Mouse (Mus musculus) kidney, embryonic 15.5 days (tissue): ENCODE results near the gene Chd9. TPM values are rescaled to one million over a fixed set of nuclear protein-coding genes. Genes with fewer than 3 reads are reported as not detected.
"Not testable (repeated sequence)": the region's sequence is repeated elsewhere in the genome, so short reads cannot be mapped to it uniquely, and the experiment has no call there.

Experiments
- ATAC-seq: fragments of 200-750 bp; cut with Nextera tagmentation; replicated peaks from 2 replicates; pipeline ENCODE4 v1.8.0; 2017; ENCODE audit warnings: moderate TSS enrichment; ENCODE audit not compliant: low FRiP score
- H3K27ac ChIP-seq: fragments of 300-500 bp; sonication (generic); 2 replicates; pipeline ENCODE4 v1.5.1; 2015; ENCODE audit warnings: mild to moderate bottlenecking, inconsistent platforms
- H3K27me3 ChIP-seq: fragments of 300-500 bp; sonication (generic); 2 replicates; pipeline ENCODE4 v1.6.1; 2015; ENCODE audit warnings: inconsistent platforms
- H3K36me3 ChIP-seq: fragments of 300-500 bp; sonication (generic); 2 replicates; pipeline ENCODE4 v1.6.1; 2015; ENCODE audit warnings: inconsistent platforms
- H3K4me1 ChIP-seq: fragments of 300-500 bp; sonication (generic); 2 replicates; pipeline ENCODE4 v1.6.1; 2015; ENCODE audit warnings: inconsistent platforms
- H3K4me2 ChIP-seq: fragments of 300-500 bp; sonication (generic); 2 replicates; pipeline ENCODE4 v1.6.1; 2015; ENCODE audit warnings: moderate library complexity, mild to moderate bottlenecking, inconsistent platforms
- H3K4me3 ChIP-seq: fragments of 300-500 bp; sonication (generic); replicated peaks from 2 replicates; pipeline ENCODE4 v1.5.1; 2015; ENCODE audit warnings: mild to moderate bottlenecking, inconsistent platforms
- H3K9ac ChIP-seq: fragments of 300-500 bp; sonication (generic); 2 replicates; pipeline ENCODE4 v1.6.1; 2015; ENCODE audit warnings: mild to moderate bottlenecking, inconsistent platforms
- H3K9me3 ChIP-seq: fragments of 300-500 bp; sonication (generic); replicated peaks from 2 replicates; pipeline ENCODE4 v1.6.1; 2016; ENCODE audit warnings: inconsistent platforms
- WGBS: fragments of 180-500 bp; shearing (Covaris S2); methylation state at CpG from one replicate; pipeline ENCODE4 v1.1.7; 2015; ENCODE audit warnings: mixed read lengths; 5-methylcytosine and 5-hydroxymethylcytosine counted together
- polyA plus RNA-seq: library from polyadenylated mRNA; unstranded; fragments of >200 nt; fragmentation: Nextera tagmentation; extraction: Ambion mirVana; gene quantifications from 2 replicates; pipeline ENCODE4 v1.2.1, GENCODE M21; 2015

The Chd9 gene
- polyA plus RNA-seq, 1 experiment from 2014 or later: 80.4 TPM

GRCm38 (mm10) chr8:90878551-90878950, 50.4 kb downstream of the Chd9 start:
- no peaks in the 10 kb centered on the region for H3K27me3 ChIP-seq
- no peak overlapping the region for H3K4me3 ChIP-seq
- no peak overlapping the region for H3K9ac ChIP-seq
- H3K36me3 ChIP-seq: no peaks in the 10 kb centered on the region
- ATAC-seq: no peak
- no peak overlapping the region for H3K4me2 ChIP-seq
- 72% methylated on average over 6 of the region's 6 CpGs for whole genome bisulfite sequencing
- H3K27ac ChIP-seq: no peak overlapping the region
- peaks cover 21% of the 10 kb centered on the region for H3K4me1 ChIP-seq
- no peaks in the 10 kb centered on the region for H3K9me3 ChIP-seq

DNA sequence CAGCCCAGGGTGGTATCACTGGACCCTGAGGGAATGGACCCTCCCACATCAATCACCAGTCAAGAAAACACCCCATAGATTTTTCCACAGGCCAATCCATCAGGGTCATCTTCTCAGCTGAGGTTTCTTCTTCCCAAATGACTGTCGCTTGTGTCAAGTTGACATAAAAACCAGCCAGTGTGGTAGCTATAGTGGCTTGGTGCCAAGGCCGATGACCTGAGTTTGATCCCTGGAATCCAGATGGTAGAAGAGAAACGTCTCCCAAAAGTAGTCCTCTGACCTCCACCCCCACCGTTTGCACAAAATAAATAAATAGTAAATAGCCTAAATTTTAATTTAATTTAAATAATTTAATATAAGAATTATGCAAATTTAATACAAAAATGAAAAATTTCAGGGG, 51.9 kb downstream of the Chd9 start:
- H3K4me1 ChIP-seq: peaks cover 21% of the 10 kb centered on the region
- H3K27ac ChIP-seq: no peak overlapping the region
- 64% methylated on average over 4 of the region's 4 CpGs for WGBS
- H3K9ac ChIP-seq: no peak overlapping the region
- no peaks in the 10 kb centered on the region for H3K9me3 ChIP-seq
- no peaks in the 10 kb centered on the region for H3K36me3 ChIP-seq
- H3K4me3 ChIP-seq: no peak overlapping the region
- no peak for ATAC-seq
- H3K4me2 ChIP-seq: no peak overlapping the region
- H3K27me3 ChIP-seq: no peaks in the 10 kb centered on the region

DNA sequence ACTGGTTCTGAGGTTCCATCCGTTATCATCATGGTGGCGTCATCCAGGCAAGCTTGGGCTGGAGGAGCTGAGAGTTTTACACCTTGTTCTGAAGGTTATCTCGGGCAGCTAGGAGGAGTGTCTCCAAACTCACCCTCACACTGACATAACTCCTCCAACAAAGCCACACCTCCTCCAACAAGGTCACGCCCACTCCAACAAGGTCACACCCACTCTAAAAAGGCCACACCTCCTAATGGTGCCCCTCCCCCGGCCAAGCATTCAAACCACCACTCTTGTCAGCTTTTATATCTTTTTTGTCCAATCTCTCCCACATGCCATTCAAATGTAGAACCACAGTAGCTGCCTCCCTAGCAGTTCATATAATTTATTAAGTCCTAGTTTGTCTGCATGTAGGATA, 53.0 kb downstream of the Chd9 start:
- Histone ChIP-seq H3K36me3 (no peaks in the 10 kb centered on the region), H3K9me3 (no peaks in the 10 kb centered on the region), H3K27ac (no peak overlapping the region), H3K4me2 (no peak overlapping the region), H3K27me3 (no peaks in the 10 kb centered on the region), H3K4me1 (peaks cover 20% of the 10 kb centered on the region), H3K4me3 (no peak overlapping the region), H3K9ac (no peak overlapping the region)
- 85% methylated on average over 5 of the region's 5 CpGs for WGBS
- no peak for ATAC-seq

- no peak overlapping the region for H3K27ac ChIP-seq
- no peak overlapping the region for H3K4me3 ChIP-seq
- 87% methylated on average over 16 of the region's 16 CpGs for WGBS
- no peaks in the 10 kb centered on the region for H3K27me3 ChIP-seq
- ATAC-seq: no peak
- H3K9me3 ChIP-seq: no peaks in the 10 kb centered on the region
- no peaks in the 10 kb centered on the region for H3K36me3 ChIP-seq
- H3K9ac ChIP-seq: no peak overlapping the region
- no peak overlapping the region for H3K4me2 ChIP-seq
- H3K4me1 ChIP-seq: peaks cover 10% of the 10 kb centered on the region
Measured at GRCm38 (mm10) chr8:90882088-90882691, 54.0 kb downstream of the Chd9 start.

GRCm38 (mm10) chr8:90885671-90886368, 57.7 kb downstream of the Chd9 start:
- Histone ChIP-seq H3K27ac (no peak overlapping the region), H3K4me2 (no peak overlapping the region), H3K9ac (no peak overlapping the region), H3K9me3 (no peaks in the 10 kb centered on the region), H3K4me1 (0 out of 2 replicates have a peak, but pooled peaks cover 2% of the 10 kb centered on the region), H3K36me3 (no peaks in the 10 kb centered on the region), H3K27me3 (no peaks in the 10 kb centered on the region), H3K4me3 (no peak overlapping the region)
- ATAC-seq: no peak
- 63% methylated on average over 2 of the region's 2 CpGs for WGBS

- H3K9me3 ChIP-seq, ATAC-seq, H3K36me3 ChIP-seq, H3K4me3 ChIP-seq, H3K4me2 ChIP-seq, H3K4me1 ChIP-seq, H3K9ac ChIP-seq, H3K27me3 ChIP-seq, H3K27ac ChIP-seq: not testable (repeated sequence)
- WGBS: no CpG with 5 or more reads among the region's 15 CpGs
Measured at GRCm38 (mm10) chr8:90886369-90886712, 58.2 kb downstream of the Chd9 start.

DNA sequence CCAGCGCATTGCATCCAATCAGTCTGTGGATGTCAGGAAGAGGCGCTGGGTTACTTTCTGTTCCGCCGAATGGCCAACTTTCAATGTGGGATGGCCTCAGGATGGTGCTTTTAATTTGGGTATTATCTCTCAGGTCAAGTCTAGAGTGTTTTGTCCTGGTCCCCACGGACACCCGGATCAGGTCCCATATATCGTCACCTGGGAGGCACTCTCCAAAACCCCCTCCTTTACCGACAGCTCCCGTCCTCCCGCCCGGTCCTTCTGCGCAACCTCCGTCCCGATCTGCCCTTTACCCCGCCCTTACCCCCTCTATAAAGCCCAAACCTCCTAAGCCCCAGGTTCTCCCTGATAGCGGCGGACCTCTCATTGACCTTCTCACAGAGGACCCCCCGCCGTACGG, 59.2 kb downstream of the Chd9 start:
- not testable (repeated sequence) for H3K4me2 ChIP-seq, H3K4me1 ChIP-seq, H3K36me3 ChIP-seq, H3K27me3 ChIP-seq, H3K27ac ChIP-seq, ATAC-seq, H3K9me3 ChIP-seq, H3K9ac ChIP-seq
- no CpG with 5 or more reads among the region's 20 CpGs for WGBS
- peak overlapping the region; percentile 41 for H3K4me3 ChIP-seq

DNA sequence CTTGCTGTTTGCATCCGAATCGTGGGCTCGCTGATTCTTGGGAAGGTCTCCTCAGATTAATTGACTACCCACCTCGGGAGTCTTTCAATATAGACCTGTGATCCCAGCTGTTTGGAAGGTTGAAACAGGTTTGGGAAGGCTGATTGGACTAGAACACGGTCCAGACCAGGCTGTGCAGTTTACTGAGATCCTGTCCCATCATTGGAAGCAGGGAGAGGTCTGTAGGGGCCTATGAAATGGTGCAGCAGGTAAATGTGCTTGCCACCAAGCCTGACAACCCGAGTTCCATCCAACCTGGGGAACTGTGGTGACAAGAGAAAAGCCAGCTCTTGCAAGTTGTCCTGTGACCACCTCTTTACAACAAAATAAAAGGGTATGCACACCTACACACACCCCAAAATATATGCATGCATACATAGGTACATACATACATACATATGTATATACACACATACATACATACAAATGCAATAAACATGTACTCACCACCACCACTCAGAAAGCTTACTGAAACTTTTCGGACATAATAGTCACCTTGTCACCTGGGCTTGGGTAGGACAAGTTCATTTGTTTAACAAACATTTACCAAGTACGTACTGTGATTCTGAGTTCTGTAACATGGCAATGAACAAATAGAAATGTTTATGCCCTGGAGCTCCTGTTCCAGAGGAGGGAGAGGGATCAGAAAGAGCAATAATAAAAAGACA, 63.9 kb downstream of the Chd9 start:
- Histone ChIP-seq H3K4me1 (peaks cover 14% of the 10 kb centered on the region), H3K27ac (0 out of 2 replicates have a peak overlapping the region, but pooled peaks have one; percentile 4), H3K9me3 (no peaks in the 10 kb centered on the region), H3K9ac (no peak overlapping the region), H3K36me3 (peaks cover 4% of the 10 kb centered on the region; the same call in 1 of the 2 replicates), H3K4me3 (no peak overlapping the region), H3K4me2 (no peak overlapping the region), H3K27me3 (no peaks in the 10 kb centered on the region)
- 90% methylated on average over 8 of the region's 8 CpGs for WGBS
- no peak for ATAC-seq

- 0 out of 2 replicates have a peak, but pooled peaks have one; percentile 43 for ATAC-seq
- Histone ChIP-seq H3K9ac (no peak overlapping the region), H3K27me3 (no peaks in the 10 kb centered on the region), H3K4me3 (no peak overlapping the region), H3K4me1 (peaks cover 14% of the 10 kb centered on the region), H3K4me2 (no peak overlapping the region), H3K9me3 (no peaks in the 10 kb centered on the region), H3K36me3 (peaks cover 4% of the 10 kb centered on the region; the same call in 1 of the 2 replicates), H3K27ac (0 out of 2 replicates have a peak overlapping the region, but pooled peaks have one; percentile 4)
- 72% methylated on average over 5 of the region's 5 CpGs for WGBS
Measured at GRCm38 (mm10) chr8:90892579-90892919, 64.4 kb downstream of the Chd9 start.

- no peak for ATAC-seq
- H3K4me2 ChIP-seq: no peak overlapping the region
Measured at GRCm38 (mm10) chr8:90894231-90894914, 66.2 kb downstream of the Chd9 start.

DNA sequence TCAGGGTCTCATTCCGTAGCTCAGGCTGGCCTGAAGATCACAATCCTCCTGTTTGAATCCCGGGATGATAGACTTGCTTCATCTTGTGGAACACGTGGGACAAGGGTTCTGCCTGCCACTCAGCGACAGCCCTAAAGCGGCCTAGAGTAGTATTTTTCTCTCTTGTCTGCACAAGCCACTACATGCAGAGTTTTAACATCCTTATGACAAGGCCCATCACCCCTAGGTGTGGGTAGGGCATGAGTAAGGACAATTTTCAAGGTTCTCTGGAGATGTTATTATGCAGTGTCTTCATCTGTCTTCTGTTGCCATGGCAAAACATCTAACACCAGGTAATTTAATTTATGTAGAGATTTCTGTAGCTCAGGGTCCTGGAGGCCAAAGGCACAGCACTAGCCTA, 69.2 kb downstream of the Chd9 start:
- Histone ChIP-seq H3K27ac (no peak overlapping the region), H3K4me1 (peaks cover 17% of the 10 kb centered on the region), H3K9me3 (no peaks in the 10 kb centered on the region), H3K9ac (no peak overlapping the region), H3K4me2 (no peak overlapping the region), H3K36me3 (no peaks in the 10 kb centered on the region), H3K4me3 (no peak overlapping the region), H3K27me3 (no peaks in the 10 kb centered on the region)
- no peak for ATAC-seq
- WGBS: 58% methylated on average over 5 of the region's 5 CpGs

More at GRCm38 (mm10) chr8:90894231-90894914, 66.2 kb downstream of the Chd9 start:
- H3K27me3 ChIP-seq: no peaks in the 10 kb centered on the region
- H3K9me3 ChIP-seq: no peaks in the 10 kb centered on the region
- no peak overlapping the region for H3K27ac ChIP-seq
- H3K9ac ChIP-seq: no peak overlapping the region
- H3K36me3 ChIP-seq: peaks cover 4% of the 10 kb centered on the region; the same call in 1 of the 2 replicates
- H3K4me3 ChIP-seq: no peak overlapping the region
- peaks cover 18% of the 10 kb centered on the region for H3K4me1 ChIP-seq
- 51% methylated on average over 14 of the region's 14 CpGs for WGBS

- no peak overlapping the region for H3K4me2 ChIP-seq
- no peak overlapping the region for H3K9ac ChIP-seq
- no peak overlapping the region for H3K4me3 ChIP-seq
- no peaks in the 10 kb centered on the region for H3K36me3 ChIP-seq
- H3K4me1 ChIP-seq: peaks cover 12% of the 10 kb centered on the region
- no peak for ATAC-seq
- H3K27ac ChIP-seq: no peak overlapping the region
- H3K27me3 ChIP-seq: no peaks in the 10 kb centered on the region
- WGBS: 34% methylated on average over 6 of the region's 6 CpGs
- no peaks in the 10 kb centered on the region for H3K9me3 ChIP-seq
Measured at GRCm38 (mm10) chr8:90898578-90898977, 70.4 kb downstream of the Chd9 start.
